Mouse (Mus musculus) kidney, adult 2 months (tissue): ENCODE measurements at regions not wholly inside any gene's neighbourhood (a gene's known extent, or its start where the extent isn't known, plus 50 kb on each side); places are given as distances from the start of the nearest gene placed in this dataset.

Source experiments
- CTCF ChIP-seq: fragments of 200-500 bp; conservative IDR thresholded peaks from 2 replicates; pipeline ENCODE4 v1.5.1; 2011; ENCODE audit warnings: low read depth, mild to moderate bottlenecking, control low read depth, low read length, moderate library complexity, mixed read lengths; ENCODE audit not compliant: insufficient read depth, insufficient read length
- POLR2A ChIP-seq: fragments of 200-500 bp; IDR thresholded peaks from one replicate; pipeline ENCODE4 v1.6.1; 2011; ENCODE audit warnings: low read depth, low read length, control low read depth

GRCm38 (mm10) chr9:120834166-120834565, 94.8 kb upstream of the Ctnnb1 start:
- no peak for TF ChIP-seq POLR2A
- no peak for TF ChIP-seq CTCF
